Mouse (Mus musculus) lung, postnatal 0 days (tissue): ENCODE results near the gene Myog. TPM values are rescaled to one million over a fixed set of nuclear protein-coding genes. Genes with fewer than 3 reads are reported as not detected.
"Not testable (repeated sequence)": the region's sequence is repeated elsewhere in the genome, so short reads cannot be mapped to it uniquely, and the experiment has no call there.

Experiments used
- ATAC-seq: fragments of 200-750 bp; cut with Nextera tagmentation; 2 replicates; pipeline ENCODE4 v1.8.0; 2017; ENCODE audit warnings: moderate library complexity
- DNase-seq: peaks from one replicate; pipeline ENCODE4 v3.0.0-alpha.2; 2016; ENCODE audit warnings: low spot score
- H3K27ac ChIP-seq: fragments of 300-500 bp; sonication (generic); 2 replicates; pipeline ENCODE4 v1.5.1; 2014; ENCODE audit warnings: antibody characterized with exemption, mild to moderate bottlenecking, low read length, mixed read lengths
- H3K27me3 ChIP-seq: fragments of 300-500 bp; sonication (generic); replicated peaks from 2 replicates; pipeline ENCODE4 v1.6.1; 2014; ENCODE audit warnings: low read length, mixed read lengths; ENCODE audit not compliant: insufficient read depth
- H3K36me3 ChIP-seq: fragments of 300-500 bp; sonication (generic); 2 replicates; pipeline ENCODE4 v1.6.1; 2014; ENCODE audit warnings: low read length, mixed read lengths; ENCODE audit not compliant: insufficient read depth
- H3K4me1 ChIP-seq: fragments of 300-500 bp; sonication (generic); 2 replicates; pipeline ENCODE4 v1.6.1; 2014; ENCODE audit warnings: antibody characterized with exemption, low read depth, low read length, mixed read lengths; ENCODE audit not compliant: insufficient read depth
- H3K4me2 ChIP-seq: fragments of 300-500 bp; sonication (generic); replicated peaks from 2 replicates; pipeline ENCODE4 v1.6.1; 2014; ENCODE audit warnings: low read depth, mild to moderate bottlenecking, low read length, moderate library complexity, mixed read lengths
- H3K4me3 ChIP-seq: fragments of 300-500 bp; sonication (generic); 2 replicates; pipeline ENCODE4 v1.5.1; 2014; ENCODE audit warnings: low read depth, low read length
- H3K9ac ChIP-seq: fragments of 300-500 bp; sonication (generic); replicated peaks from 2 replicates; pipeline ENCODE4 v1.6.1; 2014; ENCODE audit warnings: low read depth, mild to moderate bottlenecking
- H3K9me3 ChIP-seq: fragments of 300-500 bp; sonication (generic); 2 replicates; pipeline ENCODE4 v1.6.1; 2016; ENCODE audit warnings: low read length, mixed read lengths
- CTCF ChIP-seq: IDR thresholded peaks from 2 replicates; pipeline ENCODE4 v1.5.1; 2016; ENCODE audit warnings: antibody characterized with exemption, mild to moderate bottlenecking
- EP300 ChIP-seq: IDR thresholded peaks from 2 replicates; pipeline ENCODE4 v1.6.1; 2016; ENCODE audit warnings: antibody characterized with exemption, mild to moderate bottlenecking, control low read depth
- WGBS: fragments of 180-500 bp; shearing (Covaris S2); extraction: QIAGEN DNeasy Blood & Tissue Kit; methylation state at CpG from one replicate; pipeline ENCODE4 v1.1.7; 2014; 5-methylcytosine and 5-hydroxymethylcytosine counted together
- polyA plus RNA-seq: library from polyadenylated mRNA; unstranded; fragments of >200 nt; fragmentation: Nextera tagmentation; extraction: Ambion mirVana; gene quantifications from 2 replicates; pipeline ENCODE4 v1.2.1, GENCODE M21; 2015

Myog gene
- polyA plus RNA-seq, 1 experiment from 2014 or later = not detected

DNA sequence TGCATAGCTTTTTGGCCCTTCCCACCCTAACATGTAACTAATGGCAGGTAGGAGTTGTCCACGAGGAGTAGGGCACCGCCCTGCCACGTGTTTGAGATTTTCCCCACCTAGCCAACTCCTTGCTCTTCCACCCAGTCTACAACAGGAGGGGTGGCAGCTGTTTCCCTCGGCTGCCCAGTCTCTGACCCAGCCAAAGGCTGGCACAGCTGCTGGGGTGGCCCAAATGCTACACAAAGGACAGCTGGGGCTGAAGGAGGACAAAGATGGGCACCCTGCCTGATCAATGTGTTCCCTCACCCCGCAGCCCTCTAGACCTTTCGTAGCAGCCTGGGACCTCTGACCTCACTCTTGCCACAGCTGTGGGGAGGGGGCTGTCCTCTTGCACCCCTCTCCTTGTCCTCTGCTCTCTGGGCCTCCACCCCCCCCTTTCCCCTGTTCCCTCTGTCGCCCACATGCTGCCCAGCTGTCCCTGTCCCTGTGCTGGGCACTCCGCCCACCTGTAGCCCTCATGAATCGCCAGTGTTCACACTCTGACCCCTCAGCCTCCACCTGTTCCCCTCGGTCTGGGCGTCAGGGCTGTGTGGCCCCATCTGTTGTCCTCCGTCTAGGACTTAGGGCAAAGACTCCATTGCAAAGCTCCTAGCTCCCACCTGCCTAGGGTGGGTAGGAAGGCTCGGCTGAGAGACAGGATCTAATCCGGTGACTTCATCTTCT, 44.6 kb upstream of the Myog start:
- H3K27me3 ChIP-seq = no peaks in the 10 kb centered on the region
- WGBS = 74% methylated on average over 14 of the region's 14 CpGs
- H3K9me3 ChIP-seq = no peaks in the 10 kb centered on the region
- no peak overlapping the region for H3K27ac ChIP-seq
- H3K4me2 ChIP-seq = no peak overlapping the region
- no peak overlapping the region for H3K4me3 ChIP-seq
- peak; percentile 35 for ATAC-seq
- no peak overlapping the region for H3K9ac ChIP-seq
- H3K4me1 ChIP-seq = no peaks in the 10 kb centered on the region
- TF ChIP-seq CTCF (no peak), EP300 (no peak)
- no peaks in the 10 kb centered on the region for H3K36me3 ChIP-seq
- DNase-seq = no peak

DNA sequence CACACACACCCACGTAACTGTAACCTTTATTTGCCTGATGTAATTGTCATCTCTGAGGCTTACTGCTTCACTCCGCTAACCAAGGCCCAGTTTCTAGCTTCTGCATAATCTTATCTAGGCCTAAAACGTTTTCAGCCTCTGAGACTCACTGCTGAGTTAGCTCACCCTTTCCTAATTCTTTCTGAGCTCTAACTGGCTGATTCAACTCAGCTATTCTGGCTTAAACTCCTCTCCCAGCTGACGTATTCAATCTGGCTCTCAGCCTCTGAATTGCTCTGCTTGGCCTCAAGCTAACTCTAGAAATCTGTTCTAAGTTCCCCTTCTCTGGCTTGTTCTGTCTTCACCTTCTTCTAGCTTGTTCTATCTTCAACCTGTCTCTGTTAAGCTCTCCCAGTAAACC, 43.2 kb upstream of the Myog start:
- no peak for ATAC-seq
- TF ChIP-seq EP300 (no peak), CTCF (no peak)
- WGBS = 53% methylated on average over 4 of the region's 4 CpGs

DNA sequence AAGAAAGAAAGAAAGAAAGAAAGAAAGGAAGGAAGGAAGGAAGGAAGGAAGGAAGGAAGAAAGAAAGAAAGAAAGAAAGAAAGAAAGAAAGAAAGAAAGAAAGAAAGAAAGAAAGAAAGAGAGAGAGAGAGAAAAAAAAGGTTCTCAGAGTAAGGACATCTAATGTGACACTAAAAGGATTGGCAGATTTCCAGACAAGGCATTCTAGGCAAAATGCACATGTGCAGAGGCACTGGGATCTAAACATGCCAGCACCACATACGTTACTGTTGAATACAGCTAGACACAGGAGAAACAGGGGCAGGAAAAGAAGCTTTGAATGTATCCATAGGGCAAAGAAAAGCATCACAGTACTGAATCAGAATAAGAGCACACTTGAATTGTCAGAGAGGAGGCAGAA, 40.1 kb upstream of the Myog start:
- WGBS = 48% methylated on average over 1 of the region's 1 CpGs
- not testable (repeated sequence) for H3K36me3 ChIP-seq, H3K27ac ChIP-seq, H3K4me1 ChIP-seq, ATAC-seq, DNase-seq, H3K9ac ChIP-seq, H3K4me3 ChIP-seq, H3K27me3 ChIP-seq, H3K4me2 ChIP-seq, H3K9me3 ChIP-seq

More for the DNA sequence above, 43.2 kb upstream of the Myog start:
- Histone ChIP-seq H3K27ac (no peak overlapping the region), H3K4me1 (no peaks in the 10 kb centered on the region), H3K27me3 (no peaks in the 10 kb centered on the region), H3K36me3 (no peaks in the 10 kb centered on the region), H3K9me3 (no peaks in the 10 kb centered on the region), H3K4me3 (no peak overlapping the region), H3K9ac (no peak overlapping the region), H3K4me2 (no peak overlapping the region)
- DNase-seq = peak; percentile 56

DNA sequence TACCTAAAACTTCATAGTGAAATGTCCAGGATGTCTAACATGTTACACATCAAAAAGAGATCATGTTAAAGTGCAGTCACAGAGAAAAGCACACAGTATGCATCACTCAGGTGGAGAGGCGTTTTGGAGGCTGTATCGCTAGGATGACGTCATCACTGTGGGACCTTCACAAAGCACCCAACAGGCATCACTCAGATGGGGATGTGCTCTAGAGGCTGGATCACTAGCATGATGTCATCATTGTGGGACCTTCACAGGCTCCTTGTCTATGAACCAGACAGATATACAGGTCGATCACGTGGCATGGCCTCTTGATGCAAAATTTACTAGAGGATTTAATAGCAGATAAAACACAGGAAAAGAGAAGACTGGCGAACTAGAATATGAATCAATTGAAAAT, 25.4 kb upstream of the Myog start:
- Histone ChIP-seq H3K9me3 (no peaks in the 10 kb centered on the region; the same call in 1 of the 2 replicates), H3K4me1 (no peaks in the 10 kb centered on the region), H3K4me3 (no peak overlapping the region), H3K27ac (no peak overlapping the region), H3K27me3 (no peaks in the 10 kb centered on the region), H3K36me3 (no peaks in the 10 kb centered on the region), H3K4me2 (no peak overlapping the region), H3K9ac (no peak overlapping the region)
- WGBS = 82% methylated on average over 6 of the region's 6 CpGs
- no peak for DNase-seq
- no peak for ATAC-seq
- no peak for TF ChIP-seq EP300
- no peak for TF ChIP-seq CTCF

DNA sequence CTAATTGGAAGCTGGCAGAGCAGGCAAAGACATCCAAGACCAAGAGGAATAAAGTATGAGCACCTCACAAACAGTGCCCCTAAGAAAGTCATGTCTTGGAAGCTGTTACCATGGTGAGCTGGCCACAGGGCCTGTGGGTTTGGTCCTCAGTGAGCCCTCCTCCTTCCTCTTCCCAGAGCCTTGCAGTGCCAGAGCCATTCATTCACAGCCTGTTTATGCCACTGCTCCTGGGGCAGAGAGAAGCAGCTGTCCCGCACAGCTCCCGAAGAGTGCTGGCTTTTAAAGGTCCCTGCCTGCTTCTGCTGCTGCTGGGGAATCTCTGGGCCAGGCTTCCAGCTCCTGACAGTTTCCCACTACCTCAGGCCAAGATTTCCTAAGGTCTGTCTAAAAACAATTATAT, 24.0 kb upstream of the Myog start:
- WGBS = 41% methylated on average over 2 of the region's 2 CpGs

DNA sequence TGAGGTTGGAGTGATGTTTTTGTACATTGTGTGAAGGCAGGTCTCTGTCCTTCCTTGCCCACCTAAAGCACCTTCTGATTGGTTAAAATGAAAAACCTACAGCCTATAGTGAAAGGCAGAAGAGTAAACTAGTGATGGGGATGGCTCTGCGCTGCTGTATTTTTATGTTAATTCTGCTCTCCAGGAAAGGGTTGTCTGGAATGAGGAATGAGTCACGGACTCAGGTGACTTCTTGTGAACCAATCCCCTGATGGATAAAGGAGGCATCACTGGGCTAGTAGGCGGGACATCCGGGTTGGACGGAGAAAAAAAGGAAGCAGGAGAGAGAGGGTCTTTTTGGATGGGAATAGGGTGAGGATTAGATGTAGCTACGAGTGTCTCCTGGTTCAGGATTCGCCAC, 19.8 kb upstream of the Myog start:
- Histone ChIP-seq H3K4me1 (no peaks in the 10 kb centered on the region), H3K27ac (no peak overlapping the region), H3K4me3 (no peak overlapping the region), H3K9me3 (no peaks in the 10 kb centered on the region), H3K36me3 (no peaks in the 10 kb centered on the region), H3K27me3 (no peaks in the 10 kb centered on the region), H3K9ac (no peak overlapping the region), H3K4me2 (no peak overlapping the region)
- DNase-seq (no peak), ATAC-seq (no peak)
- TF ChIP-seq EP300 (no peak), CTCF (no peak)
- WGBS = 73% methylated on average over 7 of the region's 7 CpGs

More for the DNA sequence above, 24.0 kb upstream of the Myog start:
- TF ChIP-seq EP300 (no peak), CTCF (no peak)
- H3K4me3 ChIP-seq = no peak overlapping the region
- no peaks in the 10 kb centered on the region for H3K4me1 ChIP-seq
- ATAC-seq = no peak
- no peak overlapping the region for H3K9ac ChIP-seq
- DNase-seq = no peak
- no peak overlapping the region for H3K4me2 ChIP-seq
- H3K36me3 ChIP-seq = no peaks in the 10 kb centered on the region
- H3K27me3 ChIP-seq = no peaks in the 10 kb centered on the region
- no peaks in the 10 kb centered on the region; the same call in 1 of the 2 replicates for H3K9me3 ChIP-seq
- no peak overlapping the region for H3K27ac ChIP-seq
